Mouse (Mus musculus) CD8-positive naive resting alpha-beta T cell, adult 2 months (primary cell): ENCODE data around the gene Cnbd2.

Source experiments
- DNase-seq, 2 experiments: peaks; one replicate each; pipeline ENCODE4 v3.0.0; 2022; ENCODE audit warnings: low read depth in 2 of 2, low spot score in 2 of 2

Gene Cnbd2

GRCm38 (mm10) chr2:156310945-156311344 lies 1.2 kb upstream of the Cnbd2 start:
- DNase-seq = no peak

DNA sequence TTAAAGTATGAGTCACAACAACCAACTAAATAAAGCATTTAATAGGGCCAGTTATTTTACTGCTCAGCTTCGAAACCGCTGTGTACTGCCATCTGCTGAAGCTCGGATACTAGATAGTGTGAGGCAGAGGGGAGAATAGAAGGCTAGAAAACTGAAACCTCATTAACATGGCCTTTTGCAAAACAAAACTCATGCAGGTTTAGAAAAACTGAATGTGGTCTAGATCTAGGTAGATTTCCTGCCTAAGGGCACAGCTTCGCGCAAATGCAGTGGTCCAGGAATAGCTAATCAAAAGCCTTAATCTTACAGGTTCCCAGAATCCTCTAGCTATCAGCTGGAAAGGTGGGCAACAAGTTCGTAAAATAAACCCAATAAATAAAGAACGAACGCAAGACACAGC lies 658 bp upstream of the Cnbd2 start:
- no peak for DNase-seq

- no peak for DNase-seq
Measured at GRCm38 (mm10) chr2:156311841-156312291, 233 bp upstream of the Cnbd2 start.

DNA sequence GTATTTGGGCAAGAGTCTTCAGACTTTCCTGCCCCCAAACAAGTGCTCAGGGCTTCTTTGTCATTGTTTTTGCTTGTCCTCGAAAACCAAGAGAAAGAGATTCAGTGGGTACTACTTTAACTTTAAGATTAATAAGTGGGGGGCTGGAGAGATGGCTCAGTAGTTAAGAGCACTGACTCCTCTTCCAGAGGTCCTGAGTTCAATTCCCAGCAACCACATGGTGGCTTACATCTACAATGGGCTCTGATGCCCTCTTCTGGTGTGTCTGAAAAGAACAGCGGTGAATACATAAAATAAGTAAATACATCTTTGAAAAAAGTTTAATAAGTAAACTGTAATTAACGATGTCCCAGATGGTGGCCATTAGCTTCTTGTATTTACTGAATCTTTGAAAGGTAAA lies 1.1 kb downstream of the Cnbd2 start:
- DNase-seq = no peak

DNA sequence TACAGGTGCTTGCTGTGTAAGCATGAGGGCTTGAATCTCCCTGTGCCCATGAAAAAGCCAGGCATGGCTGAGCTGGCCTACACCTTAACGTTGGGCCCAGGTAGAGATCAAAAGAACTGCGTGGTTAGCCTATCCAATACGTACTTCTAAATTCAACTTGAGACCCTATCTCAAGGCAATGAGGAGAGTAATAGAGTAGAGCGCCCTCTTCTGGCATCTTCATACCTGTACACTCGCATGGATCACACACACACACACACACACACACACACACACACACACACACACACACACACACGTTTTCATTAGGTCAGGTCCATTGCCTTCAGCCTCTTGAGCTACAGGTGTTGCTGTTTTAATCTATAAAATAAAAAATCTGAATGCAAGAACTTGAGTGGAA lies 2.7 kb downstream of the Cnbd2 start:
- DNase-seq = no peak

DNA sequence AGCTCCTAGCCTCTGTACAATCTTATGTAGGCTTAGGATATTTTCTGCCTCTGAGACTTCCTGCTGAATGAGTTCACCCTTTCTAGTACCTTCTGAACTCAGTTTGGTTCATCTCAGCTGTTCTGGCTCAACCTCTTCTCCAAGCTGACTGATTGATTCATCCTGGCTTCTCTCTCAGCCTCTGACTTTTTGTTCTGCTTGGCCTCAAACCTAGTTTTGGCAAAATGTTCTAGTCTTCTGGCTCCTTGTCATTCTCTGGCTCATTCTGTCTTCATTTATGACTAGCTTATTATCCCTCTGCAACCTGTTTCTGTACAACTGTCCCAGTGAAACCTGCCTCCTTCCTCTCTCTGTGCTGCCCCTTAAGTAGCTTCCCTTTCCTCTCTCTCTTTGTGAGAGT lies 6.4 kb downstream of the Cnbd2 start:
- no peak for DNase-seq

GRCm38 (mm10) chr2:156321538-156321937 lies 9.4 kb downstream of the Cnbd2 start:
- DNase-seq = no peak

DNA sequence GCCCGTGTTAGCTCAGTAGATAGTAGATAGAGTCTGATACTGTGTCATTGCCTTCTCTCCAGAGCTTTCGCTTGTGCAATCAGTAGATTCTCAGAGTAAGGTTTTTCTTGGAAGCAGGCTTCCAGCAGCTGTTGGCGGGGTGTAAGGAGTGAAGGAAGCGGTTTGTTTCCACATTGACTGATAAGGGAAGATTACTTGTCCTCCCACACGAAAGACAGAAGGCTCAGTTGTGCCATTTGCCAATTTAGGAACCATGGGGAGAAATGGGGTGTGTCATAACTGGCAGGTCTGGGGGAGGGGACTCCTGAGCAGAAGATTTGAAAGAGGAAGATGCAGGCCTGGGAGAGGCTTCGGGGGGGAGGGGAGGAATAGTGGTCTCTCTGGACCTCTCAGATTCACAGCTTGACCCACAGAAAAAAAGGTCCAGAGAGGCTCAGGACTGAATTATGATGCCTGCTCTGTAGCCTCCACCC lies 12.1 kb downstream of the Cnbd2 start:
- DNase-seq = no peak

GRCm38 (mm10) chr2:156324681-156325080 lies 12.6 kb downstream of the Cnbd2 start:
- no peak for DNase-seq

DNA sequence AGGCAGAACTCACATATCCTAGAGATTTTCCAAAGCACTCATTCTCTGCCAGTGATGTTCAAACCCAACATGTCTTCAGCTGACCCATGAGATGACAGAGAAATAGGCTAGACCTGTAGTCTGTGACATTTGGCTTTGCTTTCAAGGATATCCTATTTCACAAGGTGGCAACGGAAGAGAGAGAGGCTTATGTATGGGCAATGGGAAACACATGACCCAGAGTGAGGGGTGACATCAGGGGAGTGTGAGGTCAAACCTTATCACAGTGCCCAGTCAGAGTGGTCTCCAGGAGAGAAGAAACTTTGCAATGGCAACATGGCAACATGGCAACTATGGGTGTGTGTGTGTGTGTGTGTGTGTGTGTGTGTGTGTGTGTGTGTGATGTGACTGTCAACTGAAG lies 18.6 kb downstream of the Cnbd2 start:
- DNase-seq = no peak

- no peak for DNase-seq
Measured at GRCm38 (mm10) chr2:156331446-156331965, 19.4 kb downstream of the Cnbd2 start.

GRCm38 (mm10) chr2:156340078-156340477 lies 28.0 kb downstream of the Cnbd2 start:
- no peak for DNase-seq

DNA sequence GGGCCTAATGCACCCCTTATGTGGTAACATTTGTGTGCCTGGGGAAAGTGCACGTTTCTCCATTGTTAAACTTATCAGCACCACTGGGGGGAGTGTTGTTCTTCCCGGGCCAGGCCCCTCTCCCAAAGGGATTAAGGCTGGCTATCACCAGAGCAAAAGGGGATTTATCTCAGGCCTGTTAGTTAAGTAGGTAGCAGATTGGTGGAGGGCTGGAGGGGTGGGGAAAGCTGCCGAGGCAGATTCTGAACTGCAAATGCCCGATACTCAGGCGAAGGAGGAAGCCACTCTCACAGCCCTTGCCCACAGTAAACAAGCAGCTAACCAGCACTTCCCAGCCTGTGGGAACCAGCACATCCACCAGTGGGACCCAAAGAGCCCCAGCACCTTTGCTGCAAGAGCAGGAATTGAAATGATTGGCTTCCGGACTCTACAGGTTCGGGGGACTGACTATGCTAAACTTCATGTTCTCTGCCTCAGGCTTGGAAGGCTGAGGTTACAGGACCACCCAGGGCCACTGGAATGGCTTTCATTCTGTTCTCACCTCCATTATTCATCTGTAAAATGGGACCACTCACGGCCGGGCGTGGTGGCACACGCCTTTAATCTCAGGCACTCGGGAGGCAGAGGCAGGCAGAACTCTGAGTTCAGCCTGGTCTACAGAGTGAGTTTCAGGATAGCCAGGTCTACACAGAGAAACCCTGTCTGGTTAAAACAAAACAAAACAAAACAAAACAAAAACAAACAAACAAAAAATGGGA lies 32.9 kb downstream of the Cnbd2 start:
- no peak for DNase-seq

DNA sequence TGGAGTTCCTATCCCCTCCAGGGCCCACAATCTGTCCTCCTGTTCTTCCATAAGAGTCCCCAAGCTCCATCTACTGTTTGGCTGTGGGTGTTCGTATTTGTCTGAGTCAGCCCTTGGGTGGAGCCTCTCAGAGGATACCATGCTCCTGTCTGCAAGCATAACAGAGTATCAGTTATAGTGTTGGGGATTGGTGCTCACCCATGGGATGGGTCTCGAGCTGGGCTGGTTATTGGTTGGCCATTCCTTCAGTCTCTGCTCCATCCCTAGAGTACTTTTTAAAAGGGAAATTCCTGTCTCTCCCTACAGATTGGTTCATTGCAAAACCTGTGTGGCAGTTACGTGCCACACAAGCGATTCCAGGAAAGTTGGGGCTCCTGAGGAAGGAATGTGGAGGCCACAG lies 36.7 kb downstream of the Cnbd2 start:
- DNase-seq = no peak

- DNase-seq = no peak
Measured at GRCm38 (mm10) chr2:156349286-156349848, 37.3 kb downstream of the Cnbd2 start.

- DNase-seq = no peak
Measured at GRCm38 (mm10) chr2:156351243-156351642, 39.1 kb downstream of the Cnbd2 start.

- no peak for DNase-seq
Measured at GRCm38 (mm10) chr2:156352413-156353165, 40.5 kb downstream of the Cnbd2 start.

DNA sequence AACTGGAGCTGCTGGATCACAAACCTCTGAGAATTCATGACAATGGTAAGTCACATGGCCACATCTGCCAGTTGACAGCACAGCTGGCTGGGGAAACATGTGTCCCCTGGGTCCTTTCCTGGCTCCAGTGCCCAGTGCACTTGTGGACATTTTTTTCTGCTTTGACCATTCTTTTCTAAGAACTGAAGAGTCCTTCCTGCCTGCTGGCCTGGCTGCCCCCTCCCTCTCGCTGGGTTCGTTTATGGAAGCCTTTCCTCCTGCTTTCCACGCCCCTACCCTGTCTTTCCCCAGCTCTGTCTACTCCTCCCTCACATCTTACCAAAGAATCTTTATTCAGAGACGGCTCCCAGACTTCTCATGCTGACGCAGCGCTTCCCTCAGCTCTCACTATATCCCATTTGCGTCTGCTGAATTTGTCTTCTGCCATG lies 41.2 kb downstream of the Cnbd2 start:
- DNase-seq = no peak

DNA sequence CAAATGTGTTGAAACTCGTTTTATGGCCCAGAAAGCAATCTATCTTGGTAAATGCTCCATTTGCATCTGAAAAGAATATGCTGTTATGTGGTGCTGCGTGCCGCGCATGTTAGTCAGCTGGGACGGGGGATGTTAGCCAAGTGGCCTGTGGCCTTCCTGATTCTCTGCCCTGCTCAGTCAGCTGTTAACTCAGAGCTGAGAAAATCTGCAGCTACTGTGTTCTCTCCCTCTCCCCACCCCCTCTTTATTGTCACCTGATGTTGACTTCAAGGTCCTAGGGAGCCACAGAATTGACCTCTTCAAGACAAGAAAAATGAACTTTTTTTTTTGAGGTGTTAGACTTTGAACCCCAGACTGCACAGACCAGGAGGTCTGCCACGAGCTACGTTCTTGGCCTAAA lies 43.9 kb downstream of the Cnbd2 start:
- DNase-seq = no peak

- no peak for DNase-seq
Measured at GRCm38 (mm10) chr2:156368465-156368864, 56.4 kb downstream of the Cnbd2 start.

DNA sequence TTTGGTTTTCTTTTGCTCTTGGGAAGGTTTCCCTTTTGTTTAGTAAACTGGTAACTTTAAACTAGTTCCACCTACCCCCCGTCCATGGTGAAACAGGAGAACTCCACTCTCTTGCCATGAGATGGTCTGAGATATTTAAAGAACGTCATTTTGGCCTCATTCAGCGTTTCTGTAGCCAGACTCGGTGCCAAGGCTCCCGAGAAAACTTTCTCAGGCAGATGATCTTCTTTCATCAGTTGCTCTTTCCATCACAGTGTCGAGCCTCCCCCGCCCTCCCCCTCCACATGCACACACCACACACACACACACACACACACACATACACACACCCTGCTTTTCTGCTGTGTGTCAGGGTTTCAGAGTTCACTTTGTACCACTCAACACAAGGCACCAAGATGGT lies 58.8 kb downstream of the Cnbd2 start:
- DNase-seq = no peak

GRCm38 (mm10) chr2:156376956-156377355 lies 64.9 kb downstream of the Cnbd2 start:
- no peak for DNase-seq
